Mouse (Mus musculus): ENCODE data around the gene Ceacam19. TPM values are rescaled to one million over a fixed set of nuclear protein-coding genes. Genes with fewer than 3 reads are reported as not detected.

The Ceacam19 gene
- polyA plus RNA-seq (2012; rRNA removed) (2.1 and 2.2 TPM in 2 replicates), polyA plus RNA-seq (2014; fragmentation: Nextera tagmentation; extraction: Ambion mirVana) (3.4 and 4.9 TPM in 2 replicates)

DNA sequence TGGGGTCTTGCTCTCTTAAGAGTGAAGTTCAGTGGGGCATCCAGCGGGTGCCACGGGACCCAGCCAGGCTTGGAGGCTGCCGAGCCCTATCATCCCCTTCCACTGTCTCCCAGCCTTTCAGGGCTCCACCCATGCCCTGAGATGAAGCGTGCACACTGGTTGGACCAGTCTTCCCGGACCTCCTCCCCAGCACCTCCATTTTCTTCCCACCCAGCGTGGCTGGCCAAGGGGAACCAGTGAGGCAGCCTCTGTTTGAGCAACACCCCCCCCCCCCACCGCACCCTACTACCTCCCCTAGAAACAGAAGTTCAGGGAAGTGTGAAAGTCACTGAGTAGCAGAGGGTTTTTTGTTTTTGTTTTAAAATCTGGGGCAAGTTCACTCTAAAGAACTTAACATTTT is at the start of gene Ceacam19:
Ceacam19 (minus strand) TSS at position 117 of the 400 bp plus-strand sequence.
- no peak within 1 kb of the TSS for H3K27ac ChIP-seq (replicated peaks; ENCODE audit: low read depth, low read length)
- H3K4me3 ChIP-seq (replicated peaks; ENCODE audit: low read length) = no peak within 1 kb of the TSS
- H3K9ac ChIP-seq (ENCODE audit: low read depth, low read length, severe bottlenecking) = 0 out of 2 replicates have a peak within 1 kb of the TSS, but pooled peaks have one; percentile 12
- H3K36me3 ChIP-seq (ENCODE audit: control insufficient read depth, insufficient read depth, low read length) = no peaks in the 10 kb centered on the region
- TF ChIP-seq POLR2A (IDR thresholded peaks at IDR 0.05; ENCODE audit: borderline replicate concordance, extremely low read depth, insufficient read depth, insufficient read length) = no peak
- DNase-seq (ENCODE audit: low spot score) (no peak), ATAC-seq (ENCODE audit: low FRiP score, low read depth) (no peak)
- 67% methylated on average over 7 of the region's 7 CpGs for WGBS
- H3K27me3 ChIP-seq (ENCODE audit: control insufficient read depth, insufficient read depth, low read length) = no peaks in the 10 kb centered on the region
- no peaks in the 10 kb centered on the region for H3K9me3 ChIP-seq (ENCODE audit: control insufficient read depth, low read length)
- H3K4me1 ChIP-seq (ENCODE audit: control insufficient read depth, insufficient read depth, low read length) = no peaks in the 10 kb centered on the region
- no peak within 1 kb of the TSS for H3K4me2 ChIP-seq (replicated peaks; ENCODE audit: low read depth, low read length, severe bottlenecking)

DNA sequence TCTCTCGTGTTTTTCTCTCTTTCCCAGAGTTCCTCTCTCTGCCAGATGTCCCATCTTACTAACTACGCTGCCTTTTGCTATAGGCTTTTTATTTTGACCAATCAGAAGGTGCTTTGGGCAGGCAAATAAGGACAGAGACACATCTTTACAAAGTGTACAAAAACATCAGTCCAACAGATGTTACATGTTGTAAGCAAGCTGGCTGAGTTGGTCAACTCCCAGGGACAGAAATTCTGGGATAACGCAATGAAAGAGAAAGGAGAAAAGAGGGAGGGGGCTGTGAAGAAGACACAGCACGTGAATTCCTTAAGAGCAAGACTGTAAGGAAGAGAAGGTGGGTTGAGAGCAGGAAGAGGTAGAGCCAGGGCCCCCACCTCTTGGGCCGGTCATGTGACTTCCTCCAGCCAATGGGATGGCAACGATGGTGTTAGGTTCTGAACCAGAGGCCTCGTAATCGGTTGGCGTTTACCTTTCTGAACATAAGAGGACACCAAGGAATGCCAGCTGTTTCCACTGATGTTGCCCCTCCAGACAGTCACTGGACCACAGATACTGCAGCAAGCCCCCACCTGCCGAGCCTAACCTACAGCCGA is 49.6 kb upstream of the Ceacam19 start:
- no peaks in the 10 kb centered on the region for H3K36me3 ChIP-seq (ENCODE audit: control insufficient read depth, insufficient read depth, low read length)
- no peak for TF ChIP-seq POLR2A (IDR thresholded peaks at IDR 0.05; ENCODE audit: borderline replicate concordance, extremely low read depth, insufficient read depth, insufficient read length)
- H3K9ac ChIP-seq (ENCODE audit: low read depth, low read length, severe bottlenecking) = no peak overlapping the region
- H3K4me1 ChIP-seq (ENCODE audit: control insufficient read depth, insufficient read depth, low read length) = 0 out of 2 replicates have a peak, but pooled peaks cover 2% of the 10 kb centered on the region
- no peaks in the 10 kb centered on the region for H3K9me3 ChIP-seq (ENCODE audit: control insufficient read depth, low read length)
- no peak for ATAC-seq (ENCODE audit: low FRiP score, low read depth)
- no peak overlapping the region for H3K27ac ChIP-seq (replicated peaks; ENCODE audit: low read depth, low read length)
- no peak for DNase-seq (ENCODE audit: low spot score)
- H3K4me3 ChIP-seq (replicated peaks; ENCODE audit: low read length) = no peak overlapping the region
- H3K4me2 ChIP-seq (replicated peaks; ENCODE audit: low read depth, low read length, severe bottlenecking) = no peak overlapping the region
- WGBS = 78% methylated on average over 11 of the region's 11 CpGs
- 0 out of 2 replicates have a peak, but pooled peaks cover 3% of the 10 kb centered on the region for H3K27me3 ChIP-seq (ENCODE audit: control insufficient read depth, insufficient read depth, low read length)

DNA sequence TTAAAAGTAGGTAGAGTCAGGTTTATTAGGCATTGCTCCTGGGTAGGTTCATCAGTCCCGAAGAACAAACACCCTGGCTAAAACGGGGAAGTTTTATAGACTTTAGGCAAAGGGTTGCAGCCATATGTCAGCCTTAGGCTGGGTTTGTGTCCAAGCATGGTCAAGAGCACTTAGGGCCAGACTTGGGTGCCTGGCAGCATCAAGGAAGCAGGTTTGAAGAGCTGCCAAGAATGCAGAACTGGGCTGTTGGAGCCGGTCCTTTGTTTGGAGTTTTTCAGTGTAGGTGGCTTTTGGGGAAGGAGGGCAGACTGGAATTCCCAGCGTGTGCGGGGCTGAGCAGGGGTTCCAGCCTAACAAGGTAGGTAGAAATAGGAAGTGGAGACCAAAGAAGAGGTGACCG is 48.2 kb upstream of the Ceacam19 start:
- WGBS = 62% methylated on average over 6 of the region's 6 CpGs
- Histone ChIP-seq H3K9me3 (ENCODE audit: control insufficient read depth, low read length) (no peaks in the 10 kb centered on the region), H3K27me3 (ENCODE audit: control insufficient read depth, insufficient read depth, low read length) (0 out of 2 replicates have a peak, but pooled peaks cover 4% of the 10 kb centered on the region), H3K27ac (replicated peaks; ENCODE audit: low read depth, low read length) (no peak overlapping the region), H3K4me3 (replicated peaks; ENCODE audit: low read length) (no peak overlapping the region), H3K9ac (ENCODE audit: low read depth, low read length, severe bottlenecking) (no peak overlapping the region), H3K4me2 (replicated peaks; ENCODE audit: low read depth, low read length, severe bottlenecking) (no peak overlapping the region), H3K36me3 (ENCODE audit: control insufficient read depth, insufficient read depth, low read length) (no peaks in the 10 kb centered on the region), H3K4me1 (ENCODE audit: control insufficient read depth, insufficient read depth, low read length) (0 out of 2 replicates have a peak, but pooled peaks cover 2% of the 10 kb centered on the region)
- ATAC-seq (ENCODE audit: low FRiP score, low read depth) = no peak
- no peak for TF ChIP-seq POLR2A (IDR thresholded peaks at IDR 0.05; ENCODE audit: borderline replicate concordance, extremely low read depth, insufficient read depth, insufficient read length)
- DNase-seq (ENCODE audit: low spot score) = no peak

GRCm38 (mm10) chr7:19935171-19935751 is 47.5 kb upstream of the Ceacam19 start:
- Histone ChIP-seq H3K4me3 (replicated peaks; ENCODE audit: low read length) (no peak overlapping the region), H3K4me2 (replicated peaks; ENCODE audit: low read depth, low read length, severe bottlenecking) (no peak overlapping the region), H3K9ac (ENCODE audit: low read depth, low read length, severe bottlenecking) (no peak overlapping the region), H3K9me3 (ENCODE audit: control insufficient read depth, low read length) (no peaks in the 10 kb centered on the region), H3K27ac (replicated peaks; ENCODE audit: low read depth, low read length) (no peak overlapping the region), H3K36me3 (ENCODE audit: control insufficient read depth, insufficient read depth, low read length) (no peaks in the 10 kb centered on the region), H3K27me3 (ENCODE audit: control insufficient read depth, insufficient read depth, low read length) (0 out of 2 replicates have a peak, but pooled peaks cover 4% of the 10 kb centered on the region), H3K4me1 (ENCODE audit: control insufficient read depth, insufficient read depth, low read length) (0 out of 2 replicates have a peak, but pooled peaks cover 2% of the 10 kb centered on the region)
- no peak for TF ChIP-seq POLR2A (IDR thresholded peaks at IDR 0.05; ENCODE audit: borderline replicate concordance, extremely low read depth, insufficient read depth, insufficient read length)
- no peak for ATAC-seq (ENCODE audit: low FRiP score, low read depth)
- DNase-seq (ENCODE audit: low spot score) = no peak
- WGBS = 70% methylated on average over 20 of the region's 20 CpGs

DNA sequence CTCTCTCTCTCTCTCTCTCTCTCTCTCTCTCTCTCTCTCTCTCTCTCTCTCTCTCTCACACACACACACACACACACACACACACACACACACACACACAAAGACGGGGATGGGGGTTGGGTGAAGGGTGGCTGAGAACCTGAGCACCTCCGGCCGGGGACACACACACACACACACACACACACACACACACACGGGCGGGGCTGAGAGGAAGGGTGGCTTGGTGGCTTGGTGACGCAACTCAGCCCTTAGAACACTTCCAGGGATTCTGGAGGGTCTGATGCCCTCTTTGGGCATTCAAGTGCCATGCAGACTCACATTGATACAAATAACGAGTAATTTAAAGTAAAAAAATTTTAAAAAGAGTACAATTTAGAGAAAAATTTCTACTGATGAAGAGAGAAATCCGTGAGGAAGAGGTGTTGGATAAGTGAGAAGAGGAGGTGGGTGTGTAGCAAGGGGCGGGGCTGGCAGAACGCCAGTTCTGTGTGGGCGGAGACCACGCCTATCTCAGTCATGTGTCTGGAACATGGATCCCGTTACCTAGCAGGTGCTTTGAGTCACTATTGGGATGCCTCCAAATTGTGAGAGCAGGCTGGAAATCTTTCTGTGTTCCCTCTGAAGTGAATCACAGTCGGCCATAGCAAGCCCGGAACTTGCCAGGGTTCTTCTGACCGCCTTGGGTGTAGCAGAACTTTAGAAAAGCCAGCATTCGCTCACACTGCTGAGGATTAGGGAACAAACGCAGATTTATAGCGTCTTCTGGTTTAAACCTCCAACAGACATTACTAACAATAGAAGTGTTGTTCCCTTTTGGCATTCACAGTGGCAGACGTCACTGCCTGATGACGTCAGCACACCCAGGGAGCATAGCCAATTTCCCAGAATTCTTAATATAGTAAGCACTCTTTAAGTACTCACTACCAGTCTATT is 45.4 kb upstream of the Ceacam19 start:
- Histone ChIP-seq H3K36me3 (ENCODE audit: control insufficient read depth, insufficient read depth, low read length) (no peaks in the 10 kb centered on the region), H3K9ac (ENCODE audit: low read depth, low read length, severe bottlenecking) (no peak overlapping the region), H3K4me2 (replicated peaks; ENCODE audit: low read depth, low read length, severe bottlenecking) (peak overlapping the region; percentile 29), H3K27me3 (ENCODE audit: control insufficient read depth, insufficient read depth, low read length) (0 out of 2 replicates have a peak, but pooled peaks cover 4% of the 10 kb centered on the region), H3K4me1 (ENCODE audit: control insufficient read depth, insufficient read depth, low read length) (no peaks in the 10 kb centered on the region), H3K27ac (replicated peaks; ENCODE audit: low read depth, low read length) (0 out of 2 replicates have a peak overlapping the region, but pooled peaks have one; percentile 46), H3K4me3 (replicated peaks; ENCODE audit: low read length) (no peak overlapping the region), H3K9me3 (ENCODE audit: control insufficient read depth, low read length) (no peaks in the 10 kb centered on the region)
- 19% methylated on average over 21 of the region's 21 CpGs for WGBS
- ATAC-seq (ENCODE audit: low FRiP score, low read depth) = peak; percentile 68
- TF ChIP-seq POLR2A (IDR thresholded peaks at IDR 0.05; ENCODE audit: borderline replicate concordance, extremely low read depth, insufficient read depth, insufficient read length) = no peak
- DNase-seq (ENCODE audit: low spot score) = peak; percentile 80

Data from limb, embryonic 14.5 days (tissue).